Mouse (Mus musculus) kidney, adult 2 months (tissue): ENCODE measurements at regions not wholly inside any gene's neighbourhood (a gene's known extent, or its start where the extent isn't known, plus 50 kb on each side); places are given as distances from the start of the nearest gene placed in this dataset.
A peak's percentile ranks its signal among the peaks of the same experiment; 100 is the strongest.

Experiments
- CTCF ChIP-seq: fragments of 200-500 bp; conservative IDR thresholded peaks from 2 replicates; pipeline ENCODE4 v1.5.1; 2011; ENCODE audit warnings: low read depth, mild to moderate bottlenecking, control low read depth, low read length, moderate library complexity, mixed read lengths; ENCODE audit not compliant: insufficient read depth, insufficient read length
- POLR2A ChIP-seq: fragments of 200-500 bp; IDR thresholded peaks from one replicate; pipeline ENCODE4 v1.6.1; 2011; ENCODE audit warnings: low read depth, low read length, control low read depth

GRCm38 (mm10) chrX:58490861-58491260, 418.3 kb upstream of the 4930550L24Rik start:
- TF ChIP-seq POLR2A = no peak
- TF ChIP-seq CTCF = peak; percentile 23; the same call in 1 of the 2 replicates
